Mouse (Mus musculus) limb, embryonic 14.5 days (tissue): ENCODE results near the gene Arhgap20. TPM values are rescaled to one million over a fixed set of nuclear protein-coding genes. Genes with fewer than 3 reads are reported as not detected.

Experiments
- ATAC-seq: fragments of 200-750 bp; cut with Nextera tagmentation; 2 replicates; pipeline ENCODE4 v1.8.0; 2017; ENCODE audit warnings: low read depth, moderate number of reproducible peaks, moderate TSS enrichment; ENCODE audit not compliant: low FRiP score
- DNase-seq: peaks from one replicate; pipeline ENCODE4 v3.0.0-alpha.2; 2015; ENCODE audit warnings: low spot score
- H3K27ac ChIP-seq: fragments of 300-500 bp; sonication (generic); replicated peaks from 2 replicates; pipeline ENCODE4 v1.5.1; 2014; ENCODE audit warnings: low read depth, mild to moderate bottlenecking, low read length, moderate library complexity, mixed read lengths
- H3K27me3 ChIP-seq: fragments of 300-500 bp; sonication (generic); 2 replicates; pipeline ENCODE4 v1.6.1; 2014; ENCODE audit warnings: low read length, mixed read lengths; ENCODE audit not compliant: control insufficient read depth, insufficient read depth
- H3K36me3 ChIP-seq: fragments of 300-500 bp; sonication (generic); 2 replicates; pipeline ENCODE4 v1.6.1; 2014; ENCODE audit warnings: mild to moderate bottlenecking, low read length, moderate library complexity, mixed read lengths; ENCODE audit not compliant: control insufficient read depth, insufficient read depth
- H3K4me1 ChIP-seq: fragments of 300-500 bp; sonication (generic); 2 replicates; pipeline ENCODE4 v1.6.1; 2014; ENCODE audit warnings: antibody characterized with exemption, low read length, mixed read lengths; ENCODE audit not compliant: control insufficient read depth, insufficient read depth
- H3K4me2 ChIP-seq: fragments of 300-500 bp; sonication (generic); replicated peaks from 2 replicates; pipeline ENCODE4 v1.6.1; 2014; ENCODE audit warnings: low read depth, mild to moderate bottlenecking, low read length, moderate library complexity; ENCODE audit not compliant: severe bottlenecking
- H3K4me3 ChIP-seq: fragments of 300-500 bp; sonication (generic); replicated peaks from 2 replicates; pipeline ENCODE4 v1.5.1; 2014; ENCODE audit warnings: low read length
- H3K9ac ChIP-seq: fragments of 300-500 bp; sonication (generic); 2 replicates; pipeline ENCODE4 v1.6.1; 2014; ENCODE audit warnings: mild to moderate bottlenecking, low read depth, low read length, moderate library complexity; ENCODE audit not compliant: severe bottlenecking
- H3K9me3 ChIP-seq: fragments of 300-500 bp; sonication (generic); 2 replicates; pipeline ENCODE4 v1.6.1; 2016; ENCODE audit warnings: low read length; ENCODE audit not compliant: control insufficient read depth
- POLR2A ChIP-seq: fragments of 200-500 bp; IDR thresholded peaks from 2 replicates; pipeline ENCODE4 v1.8.0; 2012; ENCODE audit warnings: inconsistent platforms, mild to moderate bottlenecking, moderate library complexity, borderline replicate concordance; ENCODE audit not compliant: insufficient read depth, insufficient read length; ENCODE audit errors: extremely low read depth
- WGBS: fragments of 180-500 bp; shearing (Covaris S2); extraction: QIAGEN DNeasy Blood & Tissue Kit; methylation state at CpG from one replicate; pipeline ENCODE4 v1.1.7; 2014; 5-methylcytosine and 5-hydroxymethylcytosine counted together
- polyA plus RNA-seq, 2 experiments: library from polyadenylated mRNA; depleted of rRNA in 1 of 2; stranded (reverse) in 1 of 2; unstranded in 1 of 2; fragments of >200 nt; fragmentation: Nextera tagmentation in 1 of 2; extraction: Ambion mirVana in 1 of 2; gene quantifications; 2 replicates each; pipeline versions ENCODE4 v1.2.1 to v1.2.3; 2012 to 2014

Arhgap20 gene
- polyA plus RNA-seq, 2 experiments = 5.8 to 10.9 TPM

GRCm38 (mm10) chr9:51892921-51893320 lies 127.8 kb downstream of the Arhgap20 start:
- no peaks in the 10 kb centered on the region for H3K36me3 ChIP-seq
- no peak for TF ChIP-seq POLR2A
- ATAC-seq (no peak), DNase-seq (no peak)
- no peaks in the 10 kb centered on the region for H3K9me3 ChIP-seq
- no peaks in the 10 kb centered on the region for H3K4me1 ChIP-seq
- H3K9ac ChIP-seq = no peak overlapping the region
- H3K27me3 ChIP-seq = no peaks in the 10 kb centered on the region
- no peak overlapping the region for H3K4me2 ChIP-seq
- WGBS = 100% methylated on average over 1 of the region's 1 CpGs
- H3K4me3 ChIP-seq = no peak overlapping the region
- H3K27ac ChIP-seq = no peak overlapping the region

Other genes starting within 250 kb of the Arhgap20 start
- 33.2 and 39.5 TPM in 2 replicates for gene Fdx1, start 198.2 kb downstream of the Arhgap20 start, polyA plus RNA-seq (2012; rRNA removed)
- 77.6 and 81.4 TPM in 2 replicates for gene Fdx1, start 198.2 kb downstream of the Arhgap20 start, polyA plus RNA-seq (2014; fragmentation: Nextera tagmentation; extraction: Ambion mirVana)